Mouse (Mus musculus): Measurements from ENCODE around the gene Nmbr. TPM values are rescaled to one million over a fixed set of nuclear protein-coding genes. Genes with fewer than 3 reads are reported as not detected.

Nmbr gene
- polyA plus RNA-seq, 1 experiment = not detected

- 74% methylated on average over 2 of the region's 2 CpGs for WGBS
- Histone ChIP-seq H3K27ac (ENCODE audit: control insufficient read depth, insufficient read depth, low read depth, low read length, poor library complexity) (no peak overlapping the region), H3K4me3 (replicated peaks; ENCODE audit: control insufficient read depth, low read depth, low read length) (no peak overlapping the region), H3K4me1 (ENCODE audit: control insufficient read depth, insufficient read depth, low read length) (no peaks in the 10 kb centered on the region)
- TF ChIP-seq POLR2A (IDR thresholded peaks at IDR 0.05; ENCODE audit: borderline replicate concordance, control insufficient read depth, low read depth, low read length) = no peak
- TF ChIP-seq CTCF (IDR thresholded peaks at IDR 0.05; ENCODE audit: control insufficient read depth, insufficient read depth, low read length) = no peak
Measured at GRCm38 (mm10) chr10:14789969-14790368, 84.6 kb downstream of the Nmbr start.

GRCm38 (mm10) chr10:14816970-14817369, 111.6 kb downstream of the Nmbr start:
- H3K4me1 ChIP-seq (ENCODE audit: control insufficient read depth, insufficient read depth, low read length) = no peaks in the 10 kb centered on the region
- no peak overlapping the region for H3K27ac ChIP-seq (ENCODE audit: control insufficient read depth, insufficient read depth, low read depth, low read length, poor library complexity)
- H3K4me3 ChIP-seq (replicated peaks; ENCODE audit: control insufficient read depth, low read depth, low read length) = no peak overlapping the region
- WGBS = 74% methylated on average over 4 of the region's 4 CpGs
- TF ChIP-seq CTCF (IDR thresholded peaks at IDR 0.05; ENCODE audit: control insufficient read depth, insufficient read depth, low read length) (no peak), POLR2A (IDR thresholded peaks at IDR 0.05; ENCODE audit: borderline replicate concordance, control insufficient read depth, low read depth, low read length) (no peak)

Other genes starting within 250 kb of the Nmbr start
- gene Adgrg6, start 159.9 kb upstream of the Nmbr start, polyA plus RNA-seq (2011; ENCODE audit: insufficient read depth, insufficient read length, low replicate concordance, missing spikeins) = 0.55 and 1.5 TPM in 2 replicates
- gene Vta1, start within 50 bp of the Nmbr start, polyA plus RNA-seq (2011; ENCODE audit: insufficient read depth, insufficient read length, low replicate concordance, missing spikeins) = 24.7 and 27.5 TPM in 2 replicates
- not detected in 2 replicates for gene Gje1, start 12.6 kb downstream of the Nmbr start, polyA plus RNA-seq (2011; ENCODE audit: insufficient read depth, insufficient read length, low replicate concordance, missing spikeins)

Data from bone marrow, adult 2 months (tissue).